Mouse (Mus musculus) MEL (cell line): Measurements from ENCODE around the gene Ano6. TPM values are rescaled to one million over a fixed set of nuclear protein-coding genes. Genes with fewer than 3 reads are reported as not detected.
A peak's percentile ranks its signal among the peaks of the same experiment; 100 is the strongest.

Source experiments
- DNase-seq: peaks from one replicate; pipeline ENCODE4 v3.0.0; 2011; ENCODE audit warnings: low read depth, low spot score
- H3K27ac ChIP-seq: 2 replicates; pipeline ENCODE4 v1.5.1; 2012; ENCODE audit warnings: low read depth, mild to moderate bottlenecking, control low read depth, low read length, moderate library complexity; ENCODE audit not compliant: control insufficient read depth
- H3K27me3 ChIP-seq, 2 experiments: fragments of 150-350 bp in 1 of 2; sonication (generic) in 1 of 2; 2 replicates each; pipeline ENCODE4 v1.6.1; 2012; ENCODE audit warnings: low read length in 2 of 2, mild to moderate bottlenecking in 2 of 2, improper control_type of control experiment in 1 of 2, moderate library complexity in 1 of 2; ENCODE audit not compliant: insufficient read depth in 2 of 2, control insufficient read depth in 1 of 2
- H3K36me3 ChIP-seq, 2 experiments: 2 replicates each; pipeline ENCODE4 v1.6.1; 2012 to 2014; ENCODE audit warnings: low read length in 2 of 2, improper control_type of control experiment in 1 of 2, inconsistent platforms in 1 of 2, mild to moderate bottlenecking in 1 of 2; ENCODE audit not compliant: insufficient read depth in 2 of 2, control insufficient read depth in 1 of 2
- H3K4me1 ChIP-seq, 2 experiments: fragments of 150-350 bp in 1 of 2; sonication (generic) in 1 of 2; 2 replicates each; pipeline ENCODE4 v1.6.1; 2012; ENCODE audit warnings: low read length in 2 of 2, improper control_type of control experiment in 1 of 2, mild to moderate bottlenecking in 1 of 2; ENCODE audit not compliant: insufficient read depth in 2 of 2, control insufficient read depth in 1 of 2
- H3K4me3 ChIP-seq, 2 experiments: fragments of 150-350 bp in 1 of 2; sonication (generic) in 1 of 2; 2 replicates each; pipeline ENCODE4 v1.5.1; 2012; ENCODE audit warnings: low read depth in 2 of 2, low read length in 2 of 2, mild to moderate bottlenecking in 2 of 2, moderate library complexity in 2 of 2, control low read depth in 1 of 2, improper control_type of control experiment in 1 of 2; ENCODE audit not compliant: control insufficient read depth in 1 of 2, insufficient read depth in 1 of 2
- H3K79me2 ChIP-seq: 2 replicates; pipeline ENCODE4 v1.6.1; 2012; ENCODE audit warnings: mild to moderate bottlenecking, low read length, moderate library complexity; ENCODE audit not compliant: control insufficient read depth, poor library complexity, insufficient read depth
- H3K9ac ChIP-seq: 2 replicates; pipeline ENCODE4 v1.6.1; 2012; ENCODE audit warnings: low read depth, mild to moderate bottlenecking, control low read depth, low read length, moderate library complexity; ENCODE audit not compliant: control insufficient read depth, poor library complexity, severe bottlenecking
- H3K9me3 ChIP-seq: fragments of 150-350 bp; sonication (generic); replicated peaks from 2 replicates; pipeline ENCODE4 v1.6.1; 2012; ENCODE audit warnings: mild to moderate bottlenecking, low read length, improper control_type of control experiment, moderate library complexity; ENCODE audit not compliant: insufficient read depth
- CHD2 ChIP-seq: IDR thresholded peaks from 2 replicates; pipeline ENCODE4 v1.6.1; 2011; ENCODE audit warnings: low read length, improper control_type of control experiment
- ELF1 ChIP-seq: IDR thresholded peaks from 2 replicates; pipeline ENCODE4 v1.6.1; 2014; ENCODE audit warnings: low read depth, mild to moderate bottlenecking, inconsistent platforms, low read length, improper control_type of control experiment, moderate library complexity
- GABPA ChIP-seq: IDR thresholded peaks from 2 replicates; pipeline ENCODE4 v1.6.1; 2012; ENCODE audit warnings: low read depth, mild to moderate bottlenecking, inconsistent platforms, low read length, improper control_type of control experiment, moderate library complexity
- GATA1 ChIP-seq: IDR thresholded peaks from 2 replicates; pipeline ENCODE4 v1.6.1; 2011; ENCODE audit warnings: low read depth, low read length, improper control_type of control experiment
- HCFC1 ChIP-seq: IDR thresholded peaks from 2 replicates; pipeline ENCODE4 v1.6.1; 2012; ENCODE audit warnings: low read depth, mild to moderate bottlenecking, inconsistent platforms, low read length, improper control_type of control experiment, moderate library complexity
- JUND ChIP-seq: IDR thresholded peaks from 2 replicates; pipeline ENCODE4 v1.6.1; 2011; ENCODE audit warnings: low read depth, mild to moderate bottlenecking, improper control_type of control experiment, low read length
- KAT2A ChIP-seq: conservative IDR thresholded peaks from 2 replicates; pipeline ENCODE4 v1.6.1; 2012; ENCODE audit warnings: low read depth, low read length, improper control_type of control experiment, inconsistent platforms
- MAFK ChIP-seq: IDR thresholded peaks from 2 replicates; pipeline ENCODE4 v1.6.1; 2011; ENCODE audit warnings: low read depth, mild to moderate bottlenecking, low read length, improper control_type of control experiment, borderline replicate concordance
- MAZ ChIP-seq: IDR thresholded peaks from 2 replicates; pipeline ENCODE4 v1.6.1; 2012; ENCODE audit warnings: low read depth, mild to moderate bottlenecking, inconsistent platforms, low read length, improper control_type of control experiment
- MYB ChIP-seq: IDR thresholded peaks from 2 replicates; pipeline ENCODE4 v1.6.1; 2011; ENCODE audit warnings: mild to moderate bottlenecking, low read depth, low read length, improper control_type of control experiment
- NELFE ChIP-seq: IDR thresholded peaks from 2 replicates; pipeline ENCODE4 v1.6.1; 2011; ENCODE audit warnings: low read depth, low read length, improper control_type of control experiment
- POLR2AphosphoS2 ChIP-seq: IDR thresholded peaks from 2 replicates; pipeline ENCODE4 v1.6.1; 2011; ENCODE audit warnings: low read length, improper control_type of control experiment
- POLR2AphosphoS5 ChIP-seq: IDR thresholded peaks from 2 replicates; pipeline ENCODE4 v1.6.1; 2012; ENCODE audit warnings: low read depth, borderline replicate concordance, mild to moderate bottlenecking, inconsistent platforms, low read length, moderate library complexity, mixed read lengths
- RAD21 ChIP-seq: IDR thresholded peaks from 2 replicates; pipeline ENCODE4 v1.6.1; 2011; ENCODE audit warnings: mild to moderate bottlenecking, low read depth, low read length, improper control_type of control experiment
- TAL1 ChIP-seq: IDR thresholded peaks from 2 replicates; pipeline ENCODE4 v1.6.1; 2012; ENCODE audit warnings: mild to moderate bottlenecking, inconsistent platforms, low read length, moderate library complexity, mixed read lengths
- TBP ChIP-seq: IDR thresholded peaks from 2 replicates; pipeline ENCODE4 v1.8.0; 2011; ENCODE audit warnings: low read depth, low read length, improper control_type of control experiment
- TCF12 ChIP-seq: IDR thresholded peaks from 2 replicates; pipeline ENCODE4 v1.6.1; 2014; ENCODE audit warnings: low read depth, mild to moderate bottlenecking, inconsistent platforms, low read length, improper control_type of control experiment, moderate library complexity
- UBTF ChIP-seq: IDR thresholded peaks from 2 replicates; pipeline ENCODE4 v1.6.1; 2012; ENCODE audit warnings: low read depth, mild to moderate bottlenecking, inconsistent platforms, low read length, improper control_type of control experiment, moderate library complexity, borderline replicate concordance; ENCODE audit not compliant: insufficient read depth
- USF1 ChIP-seq: IDR thresholded peaks from 2 replicates; pipeline ENCODE4 v1.6.1; 2014; ENCODE audit warnings: low read depth, mild to moderate bottlenecking, inconsistent platforms, low read length, improper control_type of control experiment, moderate library complexity
- USF2 ChIP-seq, 2 experiments: IDR thresholded peaks; 2 replicates each; pipeline ENCODE4 v1.6.1; 2011 to 2012; ENCODE audit warnings: improper control_type of control experiment in 2 of 2, low read length in 2 of 2, borderline replicate concordance in 1 of 2, inconsistent platforms in 1 of 2, low read depth in 1 of 2, mild to moderate bottlenecking in 1 of 2; ENCODE audit not compliant: insufficient read depth in 1 of 2
- ZKSCAN1 ChIP-seq: IDR thresholded peaks from 2 replicates; pipeline ENCODE4 v1.6.1; 2012; ENCODE audit warnings: low read depth, mild to moderate bottlenecking, inconsistent platforms, low read length, improper control_type of control experiment, moderate library complexity
- ZNF384 ChIP-seq: IDR thresholded peaks from 2 replicates; pipeline ENCODE4 v1.6.1; 2012; ENCODE audit warnings: low read depth, mild to moderate bottlenecking, inconsistent platforms, low read length, improper control_type of control experiment
- polyA plus RNA-seq, 2 experiments: library from polyadenylated mRNA; stranded (reverse) in 1 of 2; unstranded in 1 of 2; fragments of >175 nt in 1 of 2; fragments of >200 nt in 1 of 2; gene quantifications; 2 replicates each; pipeline versions ENCODE4 v1.2.1 to v1.2.4; 2012; ENCODE audit warnings: low replicate concordance in 2 of 2, low read depth in 1 of 2; ENCODE audit not compliant: insufficient read length in 2 of 2, insufficient read depth in 1 of 2, missing spikeins in 1 of 2
- total RNA-seq: library from RNA; depleted of rRNA; stranded (reverse); fragments of 300-350 nt; gene quantifications from 2 replicates; pipeline ENCODE4 v1.2.3, GENCODE M21; 2012

Ano6 gene
- total and polyA plus RNA-seq, 3 experiments = 54.8 to 66.6 (median 61.4) TPM

DNA sequence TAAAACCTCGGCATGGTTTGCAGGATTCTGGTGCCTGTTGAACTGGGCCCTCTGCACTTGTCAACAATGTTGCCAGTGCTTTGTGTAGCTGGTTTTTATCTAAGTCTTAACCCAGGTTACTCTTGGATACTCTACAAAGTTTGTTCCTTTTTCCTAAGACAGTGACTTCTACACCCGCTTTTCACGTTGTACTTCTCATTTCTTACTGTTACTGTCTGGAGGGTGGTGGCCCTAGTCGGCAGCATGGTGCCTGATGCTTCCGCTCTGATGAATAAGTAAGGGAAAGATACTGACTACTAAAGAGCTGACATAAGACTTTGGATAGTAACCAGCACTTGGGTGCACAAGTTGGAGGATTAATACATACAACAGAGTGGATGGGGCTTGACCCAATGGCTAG, 9.0 kb downstream of the Ano6 start:
- Histone ChIP-seq H3K9ac (no peak overlapping the region), H3K27ac (peak overlapping the region; percentile 65), H3K4me3 (no peak overlapping the region), H3K9me3 (no peaks in the 10 kb centered on the region), H3K27me3 (no peaks in the 10 kb centered on the region), H3K36me3 (peaks cover 15 to 94% of the 10 kb centered on the region in 2 experiments), H3K79me2 (peaks cover 88% of the 10 kb centered on the region), H3K4me1 (peaks cover 33 to 84% of the 10 kb centered on the region in 2 experiments)
- TF ChIP-seq UBTF = 0 out of 2 replicates have a peak, but pooled peaks have one; percentile 49
- 0 out of 2 replicates have a peak, but pooled peaks have one; percentile 46 for TF ChIP-seq GATA1
- peak; percentile 81 for TF ChIP-seq TBP
- no peak for TF ChIP-seq TCF12
- DNase-seq = peak; percentile 94

- Histone ChIP-seq H3K27me3 (no peaks in the 10 kb centered on the region), H3K9me3 (no peaks in the 10 kb centered on the region), H3K27ac (peak overlapping the region; percentile 65)
- TF ChIP-seq MYB (no peak), GATA1 (peak; percentile 80), NELFE (no peak), TAL1 (0 out of 2 replicates have a peak, but pooled peaks have one; percentile 21), POLR2AphosphoS5 (0 out of 2 replicates have a peak, but pooled peaks have one; percentile 30), GABPA (no peak)
- TF ChIP-seq, all 39 proteins: peak for 3
- Histone ChIP-seq H3K79me2 (peaks cover 92% of the 10 kb centered on the region), H3K4me1 (peaks cover 33 to 87% of the 10 kb centered on the region in 2 experiments), H3K36me3 (peaks cover 15 to 97% of the 10 kb centered on the region in 2 experiments), H3K9ac (no peak overlapping the region), H3K4me3 (no peak overlapping the region)
- peak; percentile 78 for DNase-seq
Measured at GRCm38 (mm10) chr15:95800051-95800450, 9.4 kb downstream of the Ano6 start.

GRCm38 (mm10) chr15:95801261-95801979, 10.8 kb downstream of the Ano6 start:
- peaks cover 90% of the 10 kb centered on the region for H3K79me2 ChIP-seq
- peaks cover 18 to 93% of the 10 kb centered on the region in 2 experiments for H3K36me3 ChIP-seq
- no peak for DNase-seq
- peaks cover 29 to 81% of the 10 kb centered on the region in 2 experiments for H3K4me1 ChIP-seq
- no peaks in the 10 kb centered on the region for H3K9me3 ChIP-seq
- no peaks in the 10 kb centered on the region for H3K27me3 ChIP-seq
- no peak overlapping the region for H3K27ac ChIP-seq
- H3K4me3 ChIP-seq = no peak overlapping the region
- no peak for TF ChIP-seq HCFC1
- TF ChIP-seq NELFE = no peak
- TF ChIP-seq ELF1 = no peak
- no peak for TF ChIP-seq POLR2AphosphoS2
- TF ChIP-seq USF2 (IDR thresholded peaks at IDR 0.05; ENCODE audit: borderline replicate concordance in 1 of 2, insufficient read depth in 1 of 2, low read depth in 1 of 2, low read length in 2 of 2) = no peak
- no peak for TF ChIP-seq TCF12
- TF ChIP-seq MAFK = no peak
- no peak for TF ChIP-seq UBTF
- TF ChIP-seq ZNF384 = no peak
- no peak for TF ChIP-seq USF1
- no peak for TF ChIP-seq KAT2A
- no peak for TF ChIP-seq CHD2
- no peak for TF ChIP-seq MAZ
- TF ChIP-seq ZKSCAN1 = no peak
- no peak for TF ChIP-seq RAD21
- TF ChIP-seq JUND = no peak
- H3K9ac ChIP-seq = no peak overlapping the region
